Mouse (Mus musculus) adrenal gland, postnatal 10 days (tissue): ENCODE measurements around the gene Tex19.1. TPM values are rescaled to one million over a fixed set of nuclear protein-coding genes. Genes with fewer than 3 reads are reported as not detected.
A peak's percentile ranks its signal among the peaks of the same experiment; 100 is the strongest.

ENCODE experiments used
- DNase-seq: peaks from one replicate; pipeline ENCODE4 v3.0.0; 2021; ENCODE audit warnings: mixed read lengths
- total RNA-seq, 2 experiments: library from RNA; stranded (reverse); gene quantifications; 2 replicates each; pipeline ENCODE4 v1.2.3; 2021

Gene Tex19.1
- total RNA-seq, 2 experiments from 2014 or later: not detected

DNA sequence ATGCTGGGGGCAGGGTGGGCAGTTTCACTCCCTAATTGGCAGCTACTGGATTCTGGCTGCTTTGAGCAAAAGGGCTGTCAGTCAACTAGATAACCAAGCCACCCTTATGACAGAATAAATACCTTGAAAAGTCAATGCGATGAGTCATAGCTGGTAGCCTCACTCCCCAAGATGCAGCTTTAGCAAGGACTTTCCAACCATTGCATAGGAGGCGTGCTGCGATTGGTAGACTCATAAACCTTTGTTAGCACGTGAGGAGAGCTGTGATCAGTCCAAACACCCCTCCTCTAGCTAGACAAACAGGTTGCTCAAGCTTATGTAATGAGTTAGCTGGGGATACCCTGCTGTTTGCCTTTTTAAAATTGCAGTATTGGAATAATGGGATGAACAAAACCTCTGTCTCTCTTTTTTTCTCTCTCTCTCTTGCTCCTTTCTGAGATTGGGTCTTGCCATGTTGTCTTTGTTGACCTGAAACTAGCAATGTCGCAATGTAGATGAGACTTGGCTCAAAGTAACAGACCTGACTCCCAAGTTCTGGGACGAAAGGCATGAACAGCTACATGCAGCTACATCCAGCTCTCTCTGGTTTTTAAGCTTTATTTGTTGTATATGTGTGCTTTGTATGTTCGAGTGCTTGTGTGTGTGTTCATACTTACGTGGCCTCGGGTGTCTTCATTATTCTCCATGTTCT lies 2.5 kb upstream of the Tex19.1 start:
- DNase-seq: peak; percentile 15

DNA sequence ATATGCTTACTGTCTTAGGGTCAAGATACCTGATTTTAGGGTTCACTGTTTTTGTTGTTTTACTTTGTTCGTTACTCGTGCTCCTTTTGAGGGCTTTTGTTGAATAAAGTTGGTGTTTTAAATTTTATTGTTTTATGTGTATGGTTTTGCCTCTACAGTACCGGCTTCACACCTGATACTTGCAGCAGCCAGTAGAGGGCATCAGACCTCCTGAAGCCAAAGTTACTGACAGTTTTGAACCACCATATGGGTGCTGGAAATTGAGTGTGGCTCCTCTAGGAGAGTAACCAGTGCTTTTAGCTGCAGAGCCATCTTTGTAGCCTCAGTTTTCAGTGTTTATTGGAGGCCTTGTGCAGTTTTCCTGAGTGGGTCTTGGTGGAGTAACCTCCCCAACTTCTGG lies 2.2 kb downstream of the Tex19.1 start:
- no peak for DNase-seq

DNA sequence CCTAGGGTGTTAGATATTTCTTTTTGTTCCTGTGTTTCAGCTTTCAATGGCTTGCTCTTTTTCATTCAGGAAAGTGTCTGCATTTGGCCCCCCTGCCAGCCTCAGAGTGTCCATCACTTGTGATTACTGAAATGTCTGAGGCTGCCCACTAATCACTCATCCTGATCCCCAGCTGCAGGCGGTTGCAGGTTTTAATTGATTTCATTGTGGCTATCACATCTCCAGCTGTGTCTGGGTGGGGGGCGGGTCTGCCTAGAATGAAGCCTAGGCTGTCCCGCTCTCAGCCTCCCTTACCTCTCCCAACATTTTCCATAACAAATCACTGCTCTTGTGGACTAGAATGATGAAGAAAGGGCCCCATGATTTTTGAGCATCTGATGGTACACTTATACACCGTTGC lies 8.3 kb downstream of the Tex19.1 start:
- DNase-seq: no peak

DNA sequence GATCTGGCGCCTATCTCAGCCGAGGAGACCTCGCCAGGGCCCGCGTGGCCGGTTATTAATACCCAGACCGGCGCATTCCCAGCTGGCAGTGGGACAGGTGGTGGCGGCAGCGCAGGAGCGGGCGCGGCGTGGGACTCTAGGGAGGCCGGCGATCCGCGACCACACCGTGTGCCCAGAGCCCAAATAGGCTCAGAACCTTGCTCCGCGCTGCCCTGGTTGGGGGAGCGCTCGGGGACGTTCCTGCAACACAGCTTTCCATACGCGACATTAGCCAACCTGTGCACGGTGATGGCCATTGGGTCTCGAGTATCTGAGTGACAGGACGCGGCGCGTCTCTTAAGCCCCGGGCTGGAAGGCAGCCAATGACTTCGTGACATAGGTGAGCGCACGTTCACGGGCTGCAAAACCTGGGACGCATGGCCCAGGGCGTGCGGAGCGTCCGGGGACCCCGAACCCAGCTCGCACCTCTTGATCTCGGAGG lies 10.5 kb downstream of the Tex19.1 start:
- peak; percentile 66 for DNase-seq

DNA sequence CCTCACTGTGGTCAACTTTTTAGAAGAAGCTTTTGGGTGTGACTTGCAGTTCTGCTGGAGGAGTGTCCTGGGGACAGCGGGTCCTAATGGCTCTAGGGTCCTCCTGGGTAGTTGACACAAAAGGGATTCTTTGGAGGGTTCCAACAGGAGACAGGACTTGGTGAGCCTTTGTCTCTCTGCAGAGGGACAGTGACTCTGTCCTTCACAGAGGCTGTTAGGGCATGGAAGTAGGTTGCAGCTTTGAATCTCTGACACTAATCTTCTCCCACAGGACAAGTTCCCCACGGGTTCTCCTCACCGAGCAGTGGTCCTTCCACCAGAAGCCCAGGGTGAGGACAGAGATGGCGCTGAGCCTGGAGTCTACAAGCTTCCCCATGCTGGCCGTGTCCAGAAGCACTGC lies 14.0 kb downstream of the Tex19.1 start, which contains the start of gene Uts2r:
Uts2r (plus strand) TSS at position 301 of the 400 bp plus-strand sequence.
- DNase-seq: no peak

DNA sequence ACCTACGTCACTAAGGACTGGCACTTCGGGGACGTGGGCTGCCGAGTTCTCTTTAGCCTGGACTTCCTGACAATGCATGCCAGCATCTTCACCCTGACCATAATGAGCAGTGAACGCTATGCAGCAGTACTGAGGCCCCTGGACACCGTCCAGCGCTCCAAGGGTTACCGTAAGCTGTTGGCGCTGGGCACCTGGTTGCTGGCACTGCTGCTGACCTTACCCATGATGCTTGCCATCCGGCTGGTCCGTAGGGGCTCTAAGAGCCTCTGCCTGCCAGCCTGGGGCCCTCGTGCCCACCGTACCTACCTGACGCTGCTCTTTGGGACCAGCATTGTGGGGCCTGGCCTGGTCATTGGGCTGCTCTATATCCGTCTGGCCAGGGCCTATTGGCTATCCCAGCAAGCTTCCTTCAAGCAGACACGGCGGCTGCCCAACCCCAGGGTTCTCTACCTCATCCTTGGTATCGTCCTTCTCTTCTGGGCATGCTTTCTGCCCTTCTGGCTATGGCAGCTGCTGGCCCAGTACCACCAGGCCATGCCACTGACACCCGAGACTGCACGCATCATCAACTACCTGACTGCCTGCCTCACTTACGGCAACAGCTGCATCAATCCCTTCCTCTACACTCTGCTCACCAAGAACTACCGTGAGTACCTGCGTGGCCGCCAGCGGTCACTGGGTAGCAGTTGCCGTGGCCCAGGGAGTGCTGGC lies 14.8 kb downstream of the Tex19.1 start:
- no peak for DNase-seq

DNA sequence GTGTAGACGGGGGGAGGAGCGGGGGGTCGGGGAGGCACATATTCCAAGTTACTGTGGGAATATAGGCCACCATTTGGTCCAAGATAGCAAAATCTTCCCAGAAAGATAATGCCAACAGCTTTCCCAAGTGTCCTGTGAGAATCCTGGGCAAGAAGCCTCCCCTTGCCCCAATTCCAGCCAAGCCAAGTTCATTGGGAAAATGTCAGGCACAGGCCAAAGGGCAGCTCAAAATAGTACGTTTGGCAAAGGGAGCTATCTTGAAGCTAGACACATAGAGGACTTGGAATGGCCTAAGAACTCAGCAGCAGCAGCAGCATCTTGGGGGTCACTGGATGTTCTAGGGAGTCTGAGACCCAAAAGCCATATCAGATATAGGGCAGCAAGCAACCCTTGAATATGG lies 17.8 kb downstream of the Tex19.1 start:
- DNase-seq: no peak

DNA sequence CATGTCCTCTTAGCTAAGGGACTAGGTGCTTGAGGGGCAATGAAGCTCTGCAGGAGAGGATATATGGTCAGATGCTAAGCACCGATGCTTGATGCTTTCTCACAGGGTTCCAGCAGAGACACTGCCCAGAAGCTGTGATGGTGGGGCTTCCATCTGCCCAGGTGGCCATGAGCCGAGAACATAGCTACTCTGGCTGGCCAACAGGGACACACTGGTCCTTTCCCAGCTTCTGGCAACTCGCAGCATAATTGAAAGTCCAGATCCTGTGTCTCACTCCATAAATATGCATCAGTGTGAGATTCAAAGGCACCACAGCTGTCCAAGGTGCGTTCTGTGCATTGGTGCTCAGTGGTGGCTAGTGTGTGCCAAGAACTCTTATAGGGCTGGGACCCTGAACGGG lies 27.3 kb downstream of the Tex19.1 start:
- DNase-seq: no peak

DNA sequence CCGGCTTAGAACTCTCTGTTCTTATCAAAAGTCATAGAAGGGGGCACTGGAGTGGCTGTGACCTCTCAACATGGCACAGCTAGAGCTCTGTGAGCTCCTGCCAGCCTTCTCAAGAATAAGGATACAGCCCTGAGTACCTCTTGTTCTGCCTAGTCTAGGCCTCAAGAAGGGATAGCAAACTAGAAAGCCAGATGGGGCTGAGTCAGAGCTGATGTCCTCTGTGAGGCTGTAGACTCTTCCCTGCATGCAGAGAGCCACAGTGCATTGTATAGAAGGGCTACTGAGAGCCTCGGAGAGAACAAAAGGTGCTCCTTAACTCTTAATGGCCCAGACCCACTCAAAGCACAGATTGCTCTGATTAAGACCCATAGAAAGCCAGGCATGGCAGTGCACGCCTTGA lies 28.3 kb downstream of the Tex19.1 start:
- no peak for DNase-seq

DNA sequence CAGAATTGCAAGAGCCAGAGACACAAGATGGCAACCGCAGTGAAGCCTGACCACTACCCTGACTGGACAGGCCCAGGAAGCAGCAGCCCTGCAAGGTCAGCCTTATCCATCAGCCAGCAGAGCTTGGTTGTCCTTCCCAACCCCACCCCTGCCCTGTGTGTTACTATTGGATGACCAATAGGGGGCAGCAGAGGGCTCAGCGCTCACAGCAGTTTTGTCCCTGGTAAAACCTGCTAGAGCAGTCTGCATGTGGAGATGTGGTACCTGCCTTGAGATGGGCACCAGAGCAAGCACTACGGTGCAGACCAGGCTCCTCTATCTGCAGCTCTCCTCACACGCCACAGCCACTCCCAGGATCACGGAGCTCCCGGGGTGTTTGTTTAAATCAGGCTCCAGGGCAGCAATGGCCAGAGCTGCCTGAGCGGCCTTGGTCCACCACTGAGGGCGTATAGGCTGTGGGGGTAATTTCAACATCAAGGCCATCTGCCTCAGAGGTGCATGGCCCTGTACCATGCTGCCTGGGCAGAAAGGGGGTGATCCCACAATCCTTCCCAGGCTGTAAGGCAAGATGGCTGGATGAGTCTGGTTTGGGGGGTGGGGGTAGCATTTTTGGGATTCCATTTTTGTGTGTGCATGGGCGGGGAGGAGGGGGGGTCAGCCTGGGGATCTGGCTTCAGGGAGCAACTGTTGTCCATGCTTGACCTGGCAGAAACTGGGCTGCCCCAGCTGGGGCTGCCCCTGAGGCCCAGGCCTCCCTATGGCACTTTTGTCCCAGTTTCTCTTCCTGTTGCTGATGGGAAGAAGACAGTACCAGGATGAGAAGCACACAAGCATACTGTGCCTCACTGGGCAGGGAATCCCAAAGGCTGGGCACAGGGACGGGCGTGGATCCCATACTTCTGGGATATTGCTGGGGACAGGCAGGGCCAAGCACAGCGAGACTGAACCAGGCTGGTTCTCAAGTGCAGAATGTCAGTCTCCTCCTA lies 30.6 kb downstream of the Tex19.1 start:
- DNase-seq: peak; percentile 76

DNA sequence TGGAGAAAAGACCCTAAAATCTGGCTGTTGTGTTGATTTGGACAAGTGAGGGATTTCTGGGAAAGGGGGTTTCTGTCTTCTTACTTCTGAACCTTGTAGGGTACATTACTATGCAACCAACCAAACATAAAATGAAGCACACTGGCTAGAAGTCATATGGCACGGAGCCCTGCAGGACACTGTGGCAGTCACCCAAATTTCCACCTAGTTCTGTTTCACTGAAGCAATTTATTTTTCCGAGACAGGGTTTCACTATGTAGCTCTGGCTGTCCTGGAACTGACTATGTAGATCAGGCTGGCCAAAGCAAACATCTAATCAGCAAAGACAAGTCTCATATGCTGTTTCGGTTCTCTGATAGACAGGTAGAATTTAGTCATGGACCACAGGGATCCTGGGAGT lies 43.7 kb downstream of the Tex19.1 start:
- DNase-seq: peak; percentile 70

DNA sequence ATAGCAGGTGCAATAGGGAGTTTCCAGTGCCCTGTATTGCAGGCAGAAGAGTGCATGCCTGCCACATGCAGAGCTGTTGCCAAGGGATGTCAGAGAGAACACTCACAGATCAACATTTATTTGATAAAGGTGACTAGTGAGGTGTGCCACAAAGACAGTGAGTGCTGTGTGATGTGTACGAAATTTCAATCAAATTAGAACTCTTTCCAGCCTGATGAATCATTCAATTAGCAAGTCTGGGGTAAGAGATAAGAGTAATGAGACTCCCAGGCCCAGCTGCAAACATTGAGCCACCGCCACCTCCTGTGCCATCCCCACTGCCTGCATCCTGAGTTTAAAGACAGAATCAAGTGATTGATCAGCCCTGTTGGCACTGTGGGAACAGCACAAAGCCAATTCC lies 46.8 kb downstream of the Tex19.1 start:
- no peak for DNase-seq

DNA sequence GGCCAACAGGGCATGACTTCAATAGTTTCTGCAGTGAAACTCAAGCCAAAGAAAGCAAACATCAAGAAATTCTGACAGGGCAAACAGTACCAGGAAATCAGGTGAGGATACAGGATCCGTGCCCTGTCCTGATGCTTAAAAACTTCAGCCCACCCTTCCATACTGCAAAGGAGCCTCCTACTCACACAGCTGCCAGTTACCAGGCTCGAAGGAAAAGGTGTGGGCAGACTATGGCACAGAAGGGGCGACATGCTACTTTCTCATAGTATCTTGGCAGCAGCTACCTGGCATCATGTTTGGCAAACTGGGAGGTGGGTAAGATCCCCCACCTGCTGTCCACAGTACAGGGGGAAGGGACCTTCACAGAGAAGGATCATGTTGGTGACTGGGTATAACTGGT lies 47.5 kb downstream of the Tex19.1 start:
- no peak for DNase-seq

Other genes with a start within 250 kb of the Tex19.1 start
- 10 to 100 TPM in 1 of 2 experiments, 1 to 10 TPM in 1; 8.4 to 10.8 TPM for gene Ccdc57, start 213.3 kb upstream of the Tex19.1 start, total RNA-seq
- 10 to 100 TPM; 10.4 to 11.6 TPM for gene Slc16a3, start 197.7 kb upstream of the Tex19.1 start, total RNA-seq
- 100 to 1,000 TPM; 129 to 131 TPM for gene Csnk1d, start 154.8 kb upstream of the Tex19.1 start, total RNA-seq
- 1 to 10 TPM; 1.7 to 2.8 TPM for gene Cd7, start 106.7 kb upstream of the Tex19.1 start, total RNA-seq
- not detected for gene Sectm1b, start 82.6 kb upstream of the Tex19.1 start, total RNA-seq
- under 1 TPM; 0.24 to 0.42 TPM for gene Sectm1a, start 64.9 kb upstream of the Tex19.1 start, total RNA-seq
- not detected for gene Tex19.2, start 27.5 kb upstream of the Tex19.1 start, total RNA-seq
- under 1 TPM; 0.15 to 0.27 TPM for gene Uts2r, start 14.1 kb downstream of the Tex19.1 start, total RNA-seq
- gene Hexdc, start 58.3 kb downstream of the Tex19.1 start, total RNA-seq: 10 to 100 TPM; 12.6 to 16.4 TPM
- 10 to 100 TPM; 24.5 to 24.9 TPM for gene Ogfod3, start 58.6 kb downstream of the Tex19.1 start, total RNA-seq
- gene Cybc1, start 83.2 kb downstream of the Tex19.1 start, total RNA-seq: 10 to 100 TPM; 17.3 to 18.7 TPM
- gene Narf, start 91.1 kb downstream of the Tex19.1 start, total RNA-seq: 10 to 100 TPM; 29.3 to 43.0 TPM
- 10 to 100 TPM; 32.7 to 33.3 TPM for gene Foxk2, start 113.8 kb downstream of the Tex19.1 start, total RNA-seq
- 10 to 100 TPM; 53.4 to 66.4 TPM for gene Wdr45b, start 208.3 kb downstream of the Tex19.1 start, total RNA-seq
- gene Rab40b, start 242.1 kb downstream of the Tex19.1 start, total RNA-seq: 1 to 10 TPM; 6.5 to 6.8 TPM